Mouse (Mus musculus): ENCODE results near the gene Olfr1156. TPM values are rescaled to one million over a fixed set of nuclear protein-coding genes. Genes with fewer than 3 reads are reported as not detected.

Olfr1156 gene
- under 1 TPM; 0.11 to 0.26 TPM for polyA plus RNA-seq (2017; shearing (Covaris generic))

DNA sequence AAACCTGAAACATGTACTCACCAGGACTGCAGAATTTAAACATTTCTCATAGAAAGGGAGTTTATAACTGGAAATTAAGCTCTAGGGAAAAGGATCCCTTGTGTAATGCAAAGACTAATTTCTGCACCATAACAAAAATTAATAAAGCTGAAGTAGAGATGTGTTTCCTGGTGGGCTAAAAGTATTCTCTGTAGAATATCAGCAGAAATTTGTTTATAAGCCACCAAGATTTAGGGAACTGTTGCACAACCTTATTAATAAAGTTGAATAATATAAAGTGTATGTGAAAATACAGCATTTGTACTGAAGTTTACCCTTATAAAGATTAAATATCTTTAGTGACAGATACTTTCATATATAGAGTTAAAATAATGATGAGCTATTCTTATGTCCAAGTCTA is at the start of gene Olfr1156:
Gene Olfr1156 (minus strand): TSS at position 101 of the 400 bp plus-strand sequence.

DNA sequence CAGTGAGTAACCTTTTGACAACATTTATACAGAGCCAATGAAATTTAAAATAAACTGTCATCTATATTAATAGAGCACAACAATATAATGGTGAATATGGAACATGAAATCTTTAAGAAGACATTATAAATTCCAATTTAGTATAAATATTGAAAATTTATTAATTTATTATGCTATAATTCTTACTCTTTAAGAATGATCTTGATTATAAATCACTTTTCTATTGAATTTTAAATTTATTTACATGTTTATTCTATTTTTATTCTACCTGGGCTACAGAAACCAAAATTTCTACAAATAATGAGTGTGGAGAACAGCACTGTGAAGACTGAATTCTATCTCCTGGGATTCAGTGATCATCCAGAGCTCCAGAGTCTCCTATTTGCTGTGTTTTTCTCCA is 36.9 kb upstream of the Olfr1156 start, which contains the start of gene Olfr1158:
Gene Olfr1158 (plus strand): TSS at position 301 of the 400 bp plus-strand sequence.

DNA sequence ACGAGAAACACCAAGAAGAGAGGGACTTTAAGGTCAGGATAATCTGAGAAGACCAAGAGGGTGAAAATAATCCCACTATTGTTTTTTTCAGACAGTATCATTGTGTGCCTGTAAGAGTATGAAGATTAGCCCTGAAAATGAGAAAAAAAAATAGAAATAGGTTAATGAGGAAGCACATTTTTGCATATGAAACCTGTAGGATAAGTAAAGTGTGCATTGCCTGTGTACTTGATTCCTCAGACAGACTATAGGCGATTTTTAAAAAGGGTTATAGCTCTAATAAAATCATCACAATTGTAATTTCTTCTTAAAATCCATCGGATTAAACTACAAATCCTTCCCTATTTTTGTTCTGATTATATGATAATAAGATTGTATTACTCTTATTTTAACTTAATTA is 21.7 kb upstream of the Olfr1156 start, which contains the start of gene Olfr74:
Gene Olfr74 (minus strand): TSS at position 101 of the 400 bp plus-strand sequence.

GRCm38 (mm10) chr2:87968199-87968598 is 15.3 kb upstream of the Olfr1156 start, which contains the start of gene Olfr1157:
TSS of gene Olfr1157 (minus strand) at chr2:87968299.

DNA sequence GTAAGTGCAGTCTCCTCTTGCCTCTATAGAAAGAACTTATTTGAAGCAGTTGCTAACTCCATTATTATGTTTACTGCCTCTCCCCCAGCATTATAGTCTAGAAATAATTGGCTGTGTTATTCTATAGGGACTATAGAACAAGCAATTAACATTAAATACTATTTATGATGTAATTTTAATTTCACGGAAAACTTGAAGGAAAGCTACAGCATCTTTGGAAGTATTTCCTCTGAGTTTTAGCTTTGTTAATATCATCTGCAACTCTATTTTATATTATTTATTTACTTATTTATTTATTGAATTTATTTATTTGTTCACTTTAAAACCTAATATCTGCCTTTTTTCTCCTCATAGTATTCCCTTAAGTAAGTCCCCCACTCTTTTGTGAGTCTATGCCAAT is 7.9 kb downstream of the Olfr1156 start, which contains the start of gene Olfr1155:
Gene Olfr1155 (minus strand): TSS at position 101 of the 400 bp plus-strand sequence.

DNA sequence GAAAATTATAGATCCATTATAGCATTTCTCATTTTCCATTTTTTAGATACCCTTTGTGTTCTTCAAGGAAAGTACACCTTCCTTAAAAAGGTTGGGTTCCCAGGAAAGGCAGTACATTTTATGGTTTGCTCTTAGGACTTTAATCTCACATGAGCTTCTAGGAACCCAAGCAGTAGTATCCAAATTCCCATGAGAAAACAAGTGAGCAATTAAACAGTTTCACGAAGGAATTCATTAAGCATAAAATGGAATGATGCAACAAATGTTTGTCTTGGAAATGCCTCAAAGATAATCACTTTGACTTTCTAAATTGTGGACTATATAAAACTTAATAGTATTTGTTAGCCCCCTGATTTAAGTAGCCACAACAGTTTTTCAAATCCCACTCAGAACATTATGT is 47.8 kb downstream of the Olfr1156 start, which contains the start of gene Olfr1154:
Gene Olfr1154 (minus strand): TSS at position 101 of the 400 bp plus-strand sequence.

Other genes starting within 250 kb of the Olfr1156 start
- not detected for gene Olfr1137, start 239.9 kb downstream of the Olfr1156 start, polyA plus RNA-seq (2017; shearing (Covaris generic))
- gene Olfr1138, start 213.1 kb downstream of the Olfr1156 start, polyA plus RNA-seq (2017; shearing (Covaris generic)), result under 1 TPM in 1 of 2 experiments, not detected in 1; 0.40 TPM
- gene Olfr1140, start 209.3 kb downstream of the Olfr1156 start, polyA plus RNA-seq (2017; shearing (Covaris generic)), result not detected
- not detected for gene Olfr1141, start 199.1 kb downstream of the Olfr1156 start, polyA plus RNA-seq (2017; shearing (Covaris generic))
- under 1 TPM in 1 of 2 experiments, not detected in 1; 0.13 TPM for gene Olfr152, start 173.6 kb downstream of the Olfr1156 start, polyA plus RNA-seq (2017; shearing (Covaris generic))
- under 1 TPM in 1 of 2 experiments, not detected in 1; 0.71 TPM for gene Olfr1143, start 152.5 kb downstream of the Olfr1156 start, polyA plus RNA-seq (2017; shearing (Covaris generic))
- gene Olfr1145, start 143.3 kb downstream of the Olfr1156 start, polyA plus RNA-seq (2017; shearing (Covaris generic)), result not detected
- under 1 TPM in 1 of 2 experiments, not detected in 1; 0.81 TPM for gene Olfr1148, start 122.6 kb downstream of the Olfr1156 start, polyA plus RNA-seq (2017; shearing (Covaris generic))
- gene Olfr1150-ps1, start 109.1 kb downstream of the Olfr1156 start, polyA plus RNA-seq (2017; shearing (Covaris generic)), result not detected
- under 1 TPM; 0.20 to 0.82 TPM for gene Olfr1151, start 97.2 kb downstream of the Olfr1156 start, polyA plus RNA-seq (2017; shearing (Covaris generic))
- under 1 TPM; 0.08 to 0.44 TPM for gene Olfr1152, start 86.6 kb downstream of the Olfr1156 start, polyA plus RNA-seq (2017; shearing (Covaris generic))
- not detected for gene Olfr1153, start 58.1 kb downstream of the Olfr1156 start, polyA plus RNA-seq (2017; shearing (Covaris generic))
- gene Olfr1154, start 47.9 kb downstream of the Olfr1156 start, polyA plus RNA-seq (2017; shearing (Covaris generic)), result not detected
- gene Olfr1155, start 8.0 kb downstream of the Olfr1156 start, polyA plus RNA-seq (2017; shearing (Covaris generic)), result not detected
- under 1 TPM in 1 of 2 experiments, not detected in 1; 0.18 TPM for gene Olfr1157, start 15.2 kb upstream of the Olfr1156 start, polyA plus RNA-seq (2017; shearing (Covaris generic))
- gene Olfr74, start 21.6 kb upstream of the Olfr1156 start, polyA plus RNA-seq (2017; shearing (Covaris generic)), result under 1 TPM in 1 of 2 experiments, not detected in 1; 0.60 TPM
- gene Olfr1158, start 37.0 kb upstream of the Olfr1156 start, polyA plus RNA-seq (2017; shearing (Covaris generic)), result not detected
- gene Olfr1160, start 55.2 kb upstream of the Olfr1156 start, polyA plus RNA-seq (2017; shearing (Covaris generic)), result under 1 TPM in 1 of 2 experiments, not detected in 1; 0.04 TPM
- gene Olfr1161, start 69.7 kb upstream of the Olfr1156 start, polyA plus RNA-seq (2017; shearing (Covaris generic)), result not detected
- not detected for gene Olfr73, start 84.6 kb upstream of the Olfr1156 start, polyA plus RNA-seq (2017; shearing (Covaris generic))
- gene Olfr1162, start 98.0 kb upstream of the Olfr1156 start, polyA plus RNA-seq (2017; shearing (Covaris generic)), result under 1 TPM in 1 of 2 experiments, not detected in 1; 0.10 TPM
- under 1 TPM in 1 of 2 experiments, not detected in 1; 0.80 TPM for gene Olfr1163, start 118.7 kb upstream of the Olfr1156 start, polyA plus RNA-seq (2017; shearing (Covaris generic))
- gene Olfr1164, start 140.9 kb upstream of the Olfr1156 start, polyA plus RNA-seq (2017; shearing (Covaris generic)), result not detected
- gene Olfr1166, start 175.2 kb upstream of the Olfr1156 start, polyA plus RNA-seq (2017; shearing (Covaris generic)), result not detected
- gene Olfr1167, start 202.1 kb upstream of the Olfr1156 start, polyA plus RNA-seq (2017; shearing (Covaris generic)), result not detected
- not detected for gene Olfr1168, start 228.8 kb upstream of the Olfr1156 start, polyA plus RNA-seq (2017; shearing (Covaris generic))